Mouse (Mus musculus): Measurements from ENCODE around the gene Tmem81.

GRCm38 (mm10) chr1:132471032-132471431 lies 35.0 kb upstream of the Tmem81 start:
- TF ChIP-seq POLR2AphosphoS2 (IDR thresholded peaks at IDR 0.05; ENCODE audit: insufficient read length, low read depth) (no peak), POLR2A (IDR thresholded peaks at IDR 0.05; ENCODE audit: insufficient read length, low read depth) (no peak), CEBPB (IDR thresholded peaks at IDR 0.05; ENCODE audit: insufficient read depth, poor library complexity, severe bottlenecking) (no peak), TCF12 (IDR thresholded peaks at IDR 0.05; ENCODE audit: insufficient read depth, poor library complexity, severe bottlenecking) (no peak), MAX (IDR thresholded peaks at IDR 0.05; ENCODE audit: low read depth) (no peak)
